Mouse (Mus musculus): Measurements from ENCODE around the gene Rgs14. TPM values are rescaled to one million over a fixed set of nuclear protein-coding genes. Genes with fewer than 3 reads are reported as not detected.
A peak's percentile ranks its signal among the peaks of the same experiment; 100 is the strongest.

The Rgs14 gene
- polyA plus RNA-seq, 1 experiment from 2014 or later: 0.68 TPM

DNA sequence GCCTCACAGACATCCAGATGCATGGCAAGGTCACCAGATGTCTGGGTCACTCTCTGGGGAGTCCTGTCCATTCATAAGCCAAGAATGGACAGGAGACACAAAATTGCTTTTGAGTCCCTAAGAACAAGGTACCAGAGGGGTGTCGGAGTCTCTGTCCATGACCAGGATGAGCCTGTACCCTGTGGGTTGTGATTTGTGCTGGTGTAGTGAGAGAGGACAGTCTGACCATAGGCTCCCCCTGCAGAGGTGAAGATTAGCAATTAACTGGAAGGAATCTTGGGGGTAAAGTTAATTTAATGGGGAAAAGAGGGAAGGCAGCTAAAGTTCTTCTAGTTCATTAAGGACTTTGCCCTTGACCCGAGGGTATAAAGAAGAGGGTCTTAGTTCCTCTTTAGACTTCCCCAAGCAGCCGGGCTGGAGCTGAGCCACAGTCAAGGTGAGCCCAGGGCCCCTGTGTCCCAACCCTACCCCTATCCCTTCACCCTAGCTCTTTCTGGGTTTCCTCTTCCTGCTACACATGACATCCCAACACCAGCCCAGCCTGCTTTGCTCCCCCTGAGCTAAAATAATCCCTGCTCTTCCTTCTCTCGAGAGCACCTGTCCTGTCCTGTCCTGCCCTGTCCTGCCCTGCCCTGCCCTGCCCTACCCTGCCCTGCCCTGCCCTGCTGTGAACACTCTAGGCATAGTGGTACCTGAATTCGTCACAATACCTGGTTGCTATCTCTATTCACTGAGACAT, 29.9 kb downstream of the Rgs14 start:
- no peak for DNase-seq (ENCODE audit: low spot score)
- WGBS: 58% methylated on average over 5 of the region's 5 CpGs
- no peaks in the 10 kb centered on the region for H3K36me3 ChIP-seq
- H3K4me3 ChIP-seq: no peak overlapping the region
- 0 out of 2 replicates have a peak, but pooled peaks cover 3% of the 10 kb centered on the region for H3K4me1 ChIP-seq
- no peak overlapping the region for H3K27ac ChIP-seq
- H3K27me3 ChIP-seq (ENCODE audit: insufficient read depth, poor library complexity, severe bottlenecking): peaks cover 69% of the 10 kb centered on the region
- H3K9me3 ChIP-seq: no peaks in the 10 kb centered on the region

DNA sequence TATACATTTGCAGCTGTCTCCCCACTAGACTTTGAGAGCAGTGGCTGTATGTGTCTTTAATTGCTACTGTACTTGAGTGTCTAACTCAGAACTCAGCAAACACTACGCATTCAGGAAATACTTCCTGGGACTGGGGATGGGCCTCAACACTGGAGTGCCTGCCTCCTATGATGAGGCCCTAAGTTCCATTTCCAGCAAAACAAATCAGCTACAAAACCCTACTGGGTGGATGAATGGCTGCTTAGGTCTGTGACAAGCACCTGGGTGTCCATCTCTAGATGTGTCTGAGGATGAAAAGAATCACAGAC, 30.5 kb downstream of the Rgs14 start:
- Histone ChIP-seq H3K9me3 (no peaks in the 10 kb centered on the region), H3K27me3 (ENCODE audit: insufficient read depth, poor library complexity, severe bottlenecking) (peaks cover 71% of the 10 kb centered on the region), H3K36me3 (no peaks in the 10 kb centered on the region), H3K27ac (no peak overlapping the region), H3K4me3 (no peak overlapping the region), H3K4me1 (0 out of 2 replicates have a peak, but pooled peaks cover 3% of the 10 kb centered on the region)
- no peak for DNase-seq (ENCODE audit: low spot score)
- 79% methylated on average over 1 of the region's 1 CpGs for WGBS

DNA sequence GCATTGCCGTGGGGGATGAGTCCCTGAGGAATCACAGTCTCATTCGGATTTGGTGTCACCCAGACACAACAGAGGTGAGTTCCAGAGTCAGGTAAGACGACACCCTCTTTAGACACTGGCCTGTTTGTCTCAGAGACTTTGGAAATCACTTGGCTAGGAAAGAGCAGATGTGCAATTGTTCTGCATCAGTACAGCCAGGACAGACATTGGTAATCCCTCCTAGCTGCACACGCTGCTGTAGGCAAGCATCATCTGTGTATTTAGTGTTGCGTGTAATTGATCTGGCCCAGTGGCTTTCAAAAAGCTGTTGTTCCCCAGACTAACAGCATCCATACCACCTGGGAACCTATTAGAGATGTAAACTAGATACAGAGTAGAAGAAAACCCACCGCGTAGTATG, 33.7 kb downstream of the Rgs14 start:
- Histone ChIP-seq H3K36me3 (no peaks in the 10 kb centered on the region), H3K27me3 (ENCODE audit: insufficient read depth, poor library complexity, severe bottlenecking) (peaks cover 91% of the 10 kb centered on the region), H3K4me3 (no peak overlapping the region), H3K27ac (no peak overlapping the region), H3K4me1 (peaks cover 10% of the 10 kb centered on the region; the same call in 1 of the 2 replicates), H3K9me3 (no peaks in the 10 kb centered on the region)
- no peak for DNase-seq (ENCODE audit: low spot score)
- WGBS: 73% methylated on average over 7 of the region's 7 CpGs

DNA sequence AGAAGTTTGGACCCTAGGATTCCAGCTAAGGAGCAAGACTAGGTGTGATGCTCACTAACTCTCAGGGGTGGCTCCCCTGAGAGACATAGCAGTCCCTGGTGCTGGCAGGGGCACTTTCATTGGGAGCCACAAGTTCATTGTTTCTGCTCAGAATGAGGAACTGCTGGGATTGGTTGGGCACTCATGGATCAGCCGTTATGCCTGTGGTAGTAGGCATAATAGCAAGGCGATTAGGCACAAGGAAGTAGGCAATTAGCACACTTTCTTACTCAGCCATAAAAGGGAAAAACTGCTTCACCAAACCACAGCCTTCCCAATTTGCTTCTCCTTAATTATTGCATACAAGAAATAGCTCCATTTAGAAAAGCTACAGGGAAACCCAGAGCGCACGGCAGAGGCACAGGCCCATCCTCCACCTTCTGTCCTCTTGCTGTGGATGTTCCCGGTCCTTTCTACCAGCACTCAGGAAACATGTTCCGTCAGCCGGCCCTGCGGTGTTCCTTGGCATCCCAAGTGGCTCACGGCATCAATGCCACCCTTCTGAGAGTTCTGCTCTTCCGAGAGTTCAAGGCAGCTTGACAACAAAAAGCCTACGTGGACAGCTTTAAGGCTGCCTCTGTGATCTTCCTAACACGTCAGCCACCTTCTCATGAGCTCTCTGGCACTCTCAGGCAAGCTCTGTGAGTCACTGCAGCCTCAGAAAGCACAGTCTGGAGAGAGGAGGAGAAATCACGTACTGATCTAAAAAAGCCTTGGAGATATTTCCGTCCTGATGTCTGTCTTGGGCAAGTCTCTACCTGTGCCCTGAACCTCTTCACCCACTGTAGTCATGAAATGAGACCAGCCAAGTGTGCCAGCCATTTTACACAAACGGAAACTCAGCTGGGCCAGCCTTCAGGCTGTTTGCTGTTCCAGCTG, 34.7 kb downstream of the Rgs14 start:
- no peaks in the 10 kb centered on the region for H3K36me3 ChIP-seq
- H3K27me3 ChIP-seq (ENCODE audit: insufficient read depth, poor library complexity, severe bottlenecking): peaks cover 91% of the 10 kb centered on the region
- no peak overlapping the region for H3K27ac ChIP-seq
- H3K4me1 ChIP-seq: peaks cover 10% of the 10 kb centered on the region; the same call in 1 of the 2 replicates
- no peak for DNase-seq (ENCODE audit: low spot score)
- H3K9me3 ChIP-seq: no peaks in the 10 kb centered on the region
- 73% methylated on average over 15 of the region's 15 CpGs for WGBS
- no peak overlapping the region for H3K4me3 ChIP-seq

DNA sequence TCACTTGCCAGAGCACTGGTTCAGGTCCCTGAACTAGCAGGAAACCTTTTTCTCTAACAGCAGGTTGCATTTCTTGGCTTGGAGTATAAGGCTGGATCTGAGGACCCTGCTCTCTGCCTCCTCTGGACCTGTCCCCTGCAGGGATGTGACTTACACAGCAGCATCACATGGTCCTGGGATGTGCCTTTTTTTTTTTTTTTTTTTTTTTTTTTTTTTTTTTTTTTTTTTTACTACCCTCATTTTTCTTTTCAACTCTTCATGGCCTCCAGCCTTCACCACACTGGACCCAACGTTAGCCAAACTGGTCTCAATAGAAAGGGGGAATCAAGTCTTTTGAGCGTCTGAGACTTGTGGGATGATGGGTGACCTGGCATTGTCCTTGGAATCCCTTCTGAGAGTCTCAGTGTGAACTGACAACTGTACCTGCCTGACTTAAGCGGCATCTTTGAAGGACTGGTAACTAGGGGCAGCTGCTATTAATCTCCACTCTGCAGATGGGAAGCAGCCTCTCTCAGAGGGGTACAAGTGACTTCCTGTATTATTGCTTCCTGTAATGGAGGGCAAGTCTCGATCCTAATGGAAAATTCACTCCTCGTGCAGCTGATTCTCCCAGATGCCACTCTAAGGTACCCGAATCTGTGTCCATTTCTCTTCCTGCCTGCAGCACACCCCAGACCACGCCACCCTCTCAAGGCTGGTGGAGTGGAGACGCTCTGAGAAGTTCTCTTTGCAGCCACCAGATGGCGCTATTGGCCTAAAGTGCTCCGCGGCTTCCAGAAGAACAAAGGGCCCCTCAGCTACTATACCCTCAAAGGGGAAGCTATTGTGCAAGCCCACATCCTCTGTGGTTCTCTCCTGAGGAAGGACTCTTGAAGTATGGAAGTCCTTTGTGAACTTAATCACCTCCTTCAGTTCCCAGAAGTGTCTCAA, 35.6 kb downstream of the Rgs14 start:
- WGBS: 18% methylated on average over 11 of the region's 11 CpGs
- Histone ChIP-seq H3K9me3 (no peaks in the 10 kb centered on the region), H3K27ac (peak overlapping the region; percentile 75; the same call in 1 of the 2 replicates), H3K27me3 (ENCODE audit: insufficient read depth, poor library complexity, severe bottlenecking) (peaks cover 93% of the 10 kb centered on the region), H3K4me3 (no peak overlapping the region), H3K36me3 (no peaks in the 10 kb centered on the region), H3K4me1 (peaks cover 10% of the 10 kb centered on the region; the same call in 1 of the 2 replicates)
- DNase-seq (ENCODE audit: low spot score): peak; percentile 91

DNA sequence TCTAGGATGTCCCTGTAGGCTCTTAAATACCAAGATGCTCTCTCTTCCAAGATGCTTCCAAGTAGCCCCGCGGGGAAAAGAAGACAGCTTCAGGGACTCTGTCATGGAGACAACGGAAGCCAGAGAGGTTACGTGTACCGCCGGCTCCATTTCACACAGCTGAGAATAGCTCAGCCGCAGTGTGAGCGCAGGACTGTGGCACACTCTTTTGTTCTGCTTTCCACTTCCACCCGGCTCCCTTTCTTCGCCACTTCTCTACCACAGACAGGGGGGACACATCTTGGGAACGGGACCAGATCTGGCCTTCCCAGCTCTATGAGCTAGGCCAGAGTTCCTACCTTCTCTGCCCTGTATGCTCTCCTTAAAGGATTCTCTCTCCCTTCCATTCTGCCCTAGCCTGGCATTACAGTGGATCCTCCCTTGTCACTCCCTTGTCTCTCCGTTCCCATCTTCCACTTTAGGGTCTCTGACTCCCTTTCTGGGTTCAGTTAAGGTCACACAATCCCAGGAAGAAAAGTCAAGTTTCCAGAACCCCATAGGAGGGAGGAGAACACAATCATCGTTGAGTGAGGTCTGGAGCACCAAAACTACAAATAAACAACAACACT, 36.4 kb downstream of the Rgs14 start:
- peaks cover 10% of the 10 kb centered on the region; the same call in 1 of the 2 replicates for H3K4me1 ChIP-seq
- peaks cover 93% of the 10 kb centered on the region for H3K27me3 ChIP-seq (ENCODE audit: insufficient read depth, poor library complexity, severe bottlenecking)
- H3K9me3 ChIP-seq: no peaks in the 10 kb centered on the region
- H3K36me3 ChIP-seq: no peaks in the 10 kb centered on the region
- peak overlapping the region; percentile 75 for H3K27ac ChIP-seq
- no peak for DNase-seq (ENCODE audit: low spot score)
- 64% methylated on average over 13 of the region's 13 CpGs for WGBS
- H3K4me3 ChIP-seq: no peak overlapping the region

DNA sequence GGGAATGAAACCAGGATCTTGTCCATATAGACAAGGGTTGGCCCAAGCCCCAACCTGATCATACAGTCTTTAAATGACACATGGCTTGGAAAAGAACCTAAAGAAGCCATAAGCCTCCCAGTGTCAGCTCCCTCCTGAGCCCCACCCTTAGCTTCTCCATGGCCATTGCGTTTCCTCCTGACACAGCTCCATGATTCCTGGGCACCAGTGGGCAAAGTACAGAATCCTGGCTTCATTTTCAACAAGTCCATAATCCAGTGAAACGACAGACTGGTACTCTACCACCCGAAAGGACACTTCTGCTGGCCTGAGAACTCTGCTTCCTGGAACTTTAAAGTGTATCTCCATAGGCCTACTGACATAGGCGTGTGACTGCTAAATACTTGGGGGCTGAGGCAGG, 37.8 kb downstream of the Rgs14 start:
- Histone ChIP-seq H3K27ac (no peak overlapping the region), H3K4me1 (peaks cover 8% of the 10 kb centered on the region; the same call in 1 of the 2 replicates), H3K27me3 (ENCODE audit: insufficient read depth, poor library complexity, severe bottlenecking) (peaks cover 94% of the 10 kb centered on the region), H3K36me3 (no peaks in the 10 kb centered on the region), H3K4me3 (no peak overlapping the region), H3K9me3 (no peaks in the 10 kb centered on the region)
- no peak for DNase-seq (ENCODE audit: low spot score)
- 79% methylated on average over 4 of the region's 4 CpGs for WGBS

DNA sequence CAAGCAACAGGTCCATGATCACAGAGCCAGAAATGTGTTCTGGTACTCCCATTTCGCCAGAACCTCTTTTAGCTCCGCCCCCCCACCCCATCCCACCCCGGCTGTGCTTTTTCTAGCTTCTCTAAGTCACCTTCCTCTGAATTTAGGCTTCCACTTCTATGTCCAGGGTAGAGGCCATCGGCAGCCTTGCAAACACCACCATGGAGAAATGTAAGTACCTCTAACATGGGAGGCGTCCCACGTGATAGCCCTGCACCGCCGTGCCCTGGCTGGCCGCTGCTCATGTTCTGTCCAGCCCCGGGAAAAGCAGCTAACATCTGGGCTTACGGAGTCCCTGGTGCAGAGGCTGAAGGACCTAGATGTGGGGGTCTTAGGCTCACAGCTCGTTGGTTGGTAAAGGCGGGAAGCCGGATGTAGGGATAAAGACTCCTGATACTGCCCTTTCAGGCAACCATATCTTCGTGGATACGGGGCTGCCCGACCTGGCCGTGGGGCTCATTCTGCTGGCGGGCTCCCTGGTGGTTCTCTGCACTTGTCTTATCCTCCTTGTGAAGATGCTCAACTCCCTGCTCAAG, 39.1 kb downstream of the Rgs14 start:
- H3K27ac ChIP-seq: no peak overlapping the region
- peaks cover 94% of the 10 kb centered on the region for H3K27me3 ChIP-seq (ENCODE audit: insufficient read depth, poor library complexity, severe bottlenecking)
- H3K9me3 ChIP-seq: no peaks in the 10 kb centered on the region
- peaks cover 8% of the 10 kb centered on the region; the same call in 1 of the 2 replicates for H3K4me1 ChIP-seq
- no peak overlapping the region for H3K4me3 ChIP-seq
- WGBS: 75% methylated on average over 19 of the region's 19 CpGs
- no peak for DNase-seq (ENCODE audit: low spot score)
- H3K36me3 ChIP-seq: no peaks in the 10 kb centered on the region

DNA sequence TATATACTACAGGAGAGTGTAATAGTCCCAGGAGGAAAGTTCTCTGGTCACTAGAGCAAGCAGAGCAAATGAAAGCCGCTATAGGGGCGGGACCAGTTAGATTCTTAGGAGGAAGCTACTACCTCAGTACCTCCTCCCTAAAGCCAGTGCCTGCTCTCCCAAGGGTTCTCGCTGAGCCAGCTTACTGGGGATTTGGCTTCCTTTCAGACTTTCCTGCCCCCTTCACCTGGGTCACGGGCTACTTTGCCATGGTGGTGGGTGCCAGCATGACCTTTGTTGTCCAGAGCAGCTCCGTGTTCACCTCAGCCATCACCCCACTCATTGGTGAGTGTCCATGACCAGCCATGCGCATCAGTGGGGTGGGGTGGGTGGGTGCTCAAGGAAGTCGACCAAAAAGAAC, 42.3 kb downstream of the Rgs14 start:
- no peak for DNase-seq (ENCODE audit: low spot score)
- Histone ChIP-seq H3K4me1 (peaks cover 8% of the 10 kb centered on the region; the same call in 1 of the 2 replicates), H3K27me3 (ENCODE audit: insufficient read depth, poor library complexity, severe bottlenecking) (peaks cover 87% of the 10 kb centered on the region), H3K4me3 (no peak overlapping the region), H3K36me3 (no peaks in the 10 kb centered on the region), H3K27ac (no peak overlapping the region), H3K9me3 (no peaks in the 10 kb centered on the region)
- 66% methylated on average over 7 of the region's 7 CpGs for WGBS

DNA sequence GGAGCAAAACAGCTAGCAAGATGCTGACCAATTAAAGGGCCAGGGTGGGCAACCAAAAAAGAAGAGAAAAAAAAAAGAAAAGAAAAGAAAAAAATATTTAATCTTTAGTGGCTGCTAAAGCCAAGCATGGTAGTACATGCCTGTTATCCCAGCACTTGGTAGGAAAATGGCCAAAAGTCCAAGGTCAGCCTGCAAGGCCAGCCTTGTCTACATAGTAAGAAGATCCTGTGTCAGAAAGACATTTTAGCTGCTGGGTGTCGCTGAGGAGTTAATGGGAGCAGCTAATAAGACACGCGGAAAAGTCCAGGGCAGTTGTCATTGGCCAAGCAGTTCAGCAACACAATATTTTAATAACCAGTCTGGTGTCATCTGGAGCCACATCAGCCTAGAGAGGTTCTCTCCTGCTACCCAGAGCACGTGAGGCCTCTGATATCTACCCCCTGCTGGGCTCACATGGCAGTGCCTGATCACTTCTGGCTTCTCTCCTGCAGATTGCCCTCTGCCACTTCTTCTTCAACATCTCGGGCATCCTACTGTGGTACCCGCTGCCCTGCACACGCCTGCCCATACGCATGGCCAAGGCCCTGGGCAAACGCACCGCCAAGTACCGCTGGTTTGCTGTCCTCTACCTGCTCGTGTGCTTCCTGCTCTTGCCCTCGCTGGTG, 43.2 kb downstream of the Rgs14 start:
- Histone ChIP-seq H3K27ac (no peak overlapping the region), H3K27me3 (ENCODE audit: insufficient read depth, poor library complexity, severe bottlenecking) (peaks cover 88% of the 10 kb centered on the region), H3K36me3 (no peaks in the 10 kb centered on the region), H3K9me3 (no peaks in the 10 kb centered on the region), H3K4me1 (peaks cover 8% of the 10 kb centered on the region; the same call in 1 of the 2 replicates), H3K4me3 (no peak overlapping the region)
- WGBS: 76% methylated on average over 13 of the region's 13 CpGs
- no peak for DNase-seq (ENCODE audit: low spot score)

DNA sequence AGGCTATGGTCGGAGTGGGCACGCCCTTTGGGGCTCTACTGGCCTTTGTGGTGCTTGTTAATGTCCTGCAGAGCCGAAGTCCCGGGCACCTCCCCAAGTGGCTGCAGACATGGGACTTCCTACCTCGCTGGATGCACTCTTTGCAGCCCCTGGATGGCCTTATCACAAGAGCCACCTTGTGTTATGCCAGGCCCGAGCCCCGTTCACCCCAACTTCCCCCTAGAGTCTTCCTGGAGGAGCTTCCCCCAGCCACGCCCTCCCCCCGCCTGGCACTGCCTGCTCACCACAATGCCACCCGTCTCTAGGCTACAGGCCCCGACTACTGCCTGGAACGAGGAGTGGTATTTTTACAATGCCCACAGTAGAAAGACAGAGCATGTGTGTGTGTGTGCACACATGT, 43.8 kb downstream of the Rgs14 start:
- Histone ChIP-seq H3K36me3 (no peaks in the 10 kb centered on the region), H3K27ac (no peak overlapping the region), H3K4me1 (peaks cover 12% of the 10 kb centered on the region; the same call in 1 of the 2 replicates), H3K27me3 (ENCODE audit: insufficient read depth, poor library complexity, severe bottlenecking) (peaks cover 88% of the 10 kb centered on the region), H3K9me3 (no peaks in the 10 kb centered on the region), H3K4me3 (no peak overlapping the region)
- 78% methylated on average over 12 of the region's 12 CpGs for WGBS
- no peak for DNase-seq (ENCODE audit: low spot score)

Data from heart, embryonic 10.5 days (tissue).